9 mouse cellular contexts compared by ENCODE assay signal in the genomic region with DNA sequence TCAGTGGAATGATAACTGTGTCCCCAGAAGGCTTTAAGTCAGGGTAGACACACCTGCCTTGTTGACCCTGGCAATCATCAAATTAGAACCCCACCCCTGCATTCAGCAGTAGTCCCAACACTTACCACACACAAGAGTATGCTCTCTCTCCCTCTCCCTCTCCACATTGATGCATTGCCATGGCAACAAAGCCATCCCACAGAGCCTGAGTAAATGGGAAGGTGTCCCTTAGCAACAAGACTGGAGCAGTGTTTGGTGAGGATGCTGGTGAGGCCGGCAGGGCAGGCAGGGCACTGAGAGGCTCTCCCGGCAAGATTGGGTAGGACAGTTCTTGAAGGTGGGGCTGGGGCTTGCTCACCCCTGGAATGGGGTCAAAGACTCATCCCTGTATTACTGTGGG. TPM values are rescaled to one million over a fixed set of nuclear protein-coding genes. Genes with fewer than 3 reads are reported as not detected.
DNase-seq lines count a peak whose midpoint lies in the region.
"Had no signal": no experiment of that assay in that cellular context is flagged by ENCODE, and none has a peak within 500 bp of the region (broad histone marks: within the 10 kb centered on the region; RNA-seq: fewer than 3 reads in every experiment).

No protein-coding gene starts in this region.

- intact Hi-C loops in left cerebral cortex, postnatal 36 days (cut with DNase I), result no loop called here

- peak; percentile 67 for DNase-seq in layer of hippocampus, adult 11-12 months (ENCODE audit: low spot score)
- DNase-seq in layer of hippocampus, adult 9-10 months (ENCODE audit: low spot score), result no peak
- DNase-seq in frontal cortex, postnatal 14 days (ENCODE audit: low spot score in 2 of 2), result peak; percentile 49 to 68
- peak; percentile 62 to 64 for DNase-seq in left cerebral cortex, postnatal 36 days (ENCODE audit: low spot score in 2 of 2)
- peak; percentile 65 to 79 for DNase-seq in right cerebral cortex, postnatal 36 days (ENCODE audit: low spot score in 2 of 2)
- DNase-seq in cerebellum, adult 9-10 months, result no peak
- no peak for DNase-seq in thymus, postnatal 4 days
- DNase-seq in lung, postnatal 10 days, result no peak
- DNase-seq: adrenal gland, postnatal 14 days had no signal

RNA-seq across cellular contexts. Expression of gene Cdk18, which starts 4.7 kb away (rescaled TPM):
- 10 to 100 TPM; 29.6 to 31.5 TPM for total RNA-seq in left cerebral cortex, postnatal 36 days (2021)

RNA-seq across cellular contexts. Expression of gene Lemd1, which starts 47.0 kb away (rescaled TPM):
- total RNA-seq in left cerebral cortex, postnatal 36 days (2021), result 1 to 10 TPM; 6.3 to 6.4 TPM
- total RNA-seq: adrenal gland, postnatal 14 days had no signal

RNA-seq across cellular contexts. Expression of gene AC124108.1, which starts 47.0 kb away (rescaled TPM):
- 1 to 10 TPM; 5.4 to 6.2 TPM for total RNA-seq in left cerebral cortex, postnatal 36 days (2021)

Comparison
In these comparisons a context has a peak if more than half of its experiments do, and no peak if none do; other contexts are left out.
1. DNase-seq: peak in layer of hippocampus, adult 11-12 months (single experiment), frontal cortex, postnatal 14 days (2 of 2), left cerebral cortex, postnatal 36 days (2 of 2) and right cerebral cortex, postnatal 36 days (2 of 2); none in layer of hippocampus, adult 9-10 months (single experiment), cerebellum, adult 9-10 months (single experiment), thymus, postnatal 4 days (single experiment) and lung, postnatal 10 days (single experiment).